Mouse (Mus musculus): ENCODE results near the gene Fmod. TPM values are rescaled to one million over a fixed set of nuclear protein-coding genes. Genes with fewer than 3 reads are reported as not detected.

Fmod gene
- polyA plus RNA-seq, 1 experiment from 2014 or later, result 44.2 TPM

DNA sequence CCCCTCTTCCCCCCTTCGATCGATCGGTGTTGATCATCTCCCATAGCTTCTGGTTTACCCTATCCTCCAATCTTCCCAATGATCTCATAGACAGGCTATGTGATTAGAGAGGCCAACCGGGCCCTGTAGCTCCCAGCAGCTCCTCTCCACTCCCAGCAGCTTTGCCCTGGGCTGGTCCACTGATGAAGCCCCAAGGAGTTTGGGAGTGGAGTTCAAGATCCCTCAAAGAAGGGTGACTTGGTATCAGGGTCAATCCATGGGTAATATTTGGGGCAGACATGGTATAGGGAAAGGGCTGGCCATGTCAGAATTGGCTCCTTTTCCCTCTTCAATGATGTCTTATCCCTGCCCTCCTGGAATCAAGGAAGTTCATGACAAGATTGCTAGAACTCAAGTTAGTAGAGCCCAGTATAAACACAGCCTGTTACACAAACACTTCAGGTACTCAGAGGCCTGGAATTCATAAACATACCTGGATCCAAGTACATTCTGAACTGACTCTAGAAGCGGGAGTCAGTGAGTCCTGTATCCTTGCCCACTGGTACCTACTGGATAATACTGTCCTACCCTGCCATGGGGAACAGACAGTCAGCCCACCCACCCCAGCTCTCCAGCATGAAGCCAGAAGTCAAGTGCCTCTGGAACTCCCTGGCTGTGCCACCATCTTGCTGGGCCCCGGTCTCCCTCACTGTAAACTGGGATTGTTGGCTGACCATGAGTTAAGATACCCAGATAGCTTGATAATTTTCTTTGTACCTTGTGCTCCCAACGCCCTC lies 60.2 kb downstream of the Fmod start:
- no peak overlapping the region for H3K4me2 ChIP-seq (ENCODE audit: low read depth, low read length)
- 91% methylated on average over 7 of the region's 7 CpGs for WGBS
- H3K27ac ChIP-seq (replicated peaks; ENCODE audit: low read depth, low read length), result peak overlapping the region; percentile 89
- no peaks in the 10 kb centered on the region for H3K9me3 ChIP-seq (ENCODE audit: control insufficient read depth, low read length)
- no peak for ATAC-seq (ENCODE audit: low read depth)
- H3K36me3 ChIP-seq (ENCODE audit: control insufficient read depth, insufficient read depth, low read length), result no peaks in the 10 kb centered on the region
- H3K4me3 ChIP-seq (ENCODE audit: low read depth, low read length), result no peak overlapping the region
- no peak for DNase-seq (ENCODE audit: low spot score)
- no peak overlapping the region for H3K9ac ChIP-seq (ENCODE audit: low read depth, low read length)
- H3K4me1 ChIP-seq (ENCODE audit: control insufficient read depth, insufficient read depth, low read length), result peaks cover 57% of the 10 kb centered on the region
- H3K27me3 ChIP-seq (replicated peaks; ENCODE audit: control insufficient read depth, insufficient read depth, low read length), result no peaks in the 10 kb centered on the region

Other genes starting within 250 kb of the Fmod start
- 22.9 and 23.4 TPM in 2 replicates for gene Atp2b4, start 236.2 kb upstream of the Fmod start, polyA plus RNA-seq (2014; fragmentation: Nextera tagmentation; extraction: Ambion mirVana)
- gene Optc, start 129.3 kb upstream of the Fmod start, polyA plus RNA-seq (2014; fragmentation: Nextera tagmentation; extraction: Ambion mirVana), result 0.82 and 1.3 TPM in 2 replicates
- 13.2 and 13.9 TPM in 2 replicates for gene Prelp, start 115.8 kb upstream of the Fmod start, polyA plus RNA-seq (2014; fragmentation: Nextera tagmentation; extraction: Ambion mirVana)
- 37.9 and 41.3 TPM in 2 replicates for gene Btg2, start 41.9 kb downstream of the Fmod start, polyA plus RNA-seq (2014; fragmentation: Nextera tagmentation; extraction: Ambion mirVana)
- gene Chit1, start 74.0 kb downstream of the Fmod start, polyA plus RNA-seq (2014; fragmentation: Nextera tagmentation; extraction: Ambion mirVana), result 0.18 and 0.43 TPM in 2 replicates
- 23.3 and 27.0 TPM in 2 replicates for gene Chil1, start 144.9 kb downstream of the Fmod start, polyA plus RNA-seq (2014; fragmentation: Nextera tagmentation; extraction: Ambion mirVana)
- 151 and 157 TPM in 2 replicates for gene Mybph, start 156.2 kb downstream of the Fmod start, polyA plus RNA-seq (2014; fragmentation: Nextera tagmentation; extraction: Ambion mirVana)
- 1.5 and 1.8 TPM in 2 replicates for gene Adora1, start 198.2 kb downstream of the Fmod start, polyA plus RNA-seq (2014; fragmentation: Nextera tagmentation; extraction: Ambion mirVana)